Mouse (Mus musculus) brain, embryonic 18.5 days (tissue): ENCODE data around the gene Lims1.

Experiments used
- DNase-seq: peaks from one replicate; pipeline ENCODE4 v3.0.0-alpha.2; 2012; ENCODE audit warnings: low read depth, low spot score

Gene Lims1

DNA sequence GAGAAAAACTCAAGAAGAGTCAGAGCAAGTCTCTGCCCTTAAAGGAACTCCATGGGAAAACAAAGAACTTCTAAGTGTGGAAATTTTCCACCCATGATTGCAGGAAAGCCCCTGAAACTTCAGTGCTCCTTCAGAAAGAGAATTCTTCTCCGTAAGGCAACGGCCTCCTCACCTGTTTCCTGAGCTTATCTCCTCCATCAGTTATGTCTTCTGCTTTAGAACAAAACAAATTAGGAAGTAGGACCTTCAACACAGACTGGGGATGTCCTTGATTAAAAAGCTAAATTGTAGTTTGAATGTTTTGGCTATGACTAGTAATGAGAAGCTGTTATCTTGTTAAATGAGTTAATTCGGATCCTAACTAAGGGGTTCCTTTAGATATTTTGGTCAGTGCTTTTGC is 20.3 kb downstream of the Lims1 start:
- no peak for DNase-seq

DNA sequence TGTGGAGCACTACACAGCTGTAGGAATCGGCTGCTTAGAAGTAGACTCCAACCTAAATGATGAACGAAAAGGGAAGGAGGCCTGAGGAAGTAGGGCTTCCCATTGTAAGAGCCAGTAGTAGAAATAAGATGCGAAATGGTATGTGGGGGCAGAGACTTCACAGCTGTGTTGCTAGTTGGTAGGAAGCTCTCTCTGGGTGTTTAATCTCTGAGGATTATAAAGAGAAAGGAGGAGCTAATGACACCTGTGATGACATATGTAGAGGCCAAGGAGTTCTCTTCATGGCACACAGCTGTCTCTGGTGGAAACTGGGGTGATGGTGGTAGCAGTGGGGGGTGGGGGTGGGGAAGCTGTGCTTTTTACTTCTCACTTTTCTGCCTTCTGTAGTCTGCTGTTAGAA is 27.3 kb downstream of the Lims1 start:
- no peak for DNase-seq

DNA sequence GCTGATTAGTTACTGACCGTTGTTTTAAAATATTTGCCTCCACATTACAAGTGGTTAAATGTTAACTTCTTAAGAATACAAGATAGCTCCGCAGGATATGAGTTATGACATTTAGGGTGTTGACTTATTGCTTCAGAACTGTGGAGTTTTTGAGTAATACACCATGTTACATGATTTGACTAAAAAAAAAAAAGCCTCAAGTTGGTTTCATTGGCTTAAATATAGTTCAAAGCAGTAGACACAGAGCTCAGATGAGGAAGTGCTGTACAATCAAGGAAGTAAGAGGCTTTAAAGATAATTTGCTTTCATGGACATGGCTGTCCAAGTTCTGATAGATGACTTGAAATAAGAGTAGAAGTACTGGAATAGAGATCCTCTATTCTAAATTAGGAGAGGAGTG is 28.4 kb downstream of the Lims1 start:
- DNase-seq = no peak

DNA sequence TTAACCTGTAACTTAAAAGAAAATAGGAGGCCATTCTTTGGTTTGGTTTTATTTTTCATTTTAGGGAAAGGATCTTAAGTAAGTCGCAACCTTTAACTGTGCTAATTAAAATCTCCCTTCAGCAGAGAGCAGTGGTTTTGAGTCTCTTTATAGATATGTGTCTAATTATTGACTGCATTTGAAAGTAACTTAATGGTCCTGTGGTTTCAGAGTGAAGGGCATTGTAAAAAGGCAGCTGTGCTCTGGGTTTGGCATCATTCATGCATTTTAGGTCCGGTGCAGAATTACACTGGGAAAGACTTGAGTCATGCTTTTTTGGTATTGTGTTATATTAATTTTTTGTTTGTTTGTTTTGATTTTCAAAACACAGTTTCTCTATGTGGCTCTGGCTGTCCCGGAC is 29.1 kb downstream of the Lims1 start:
- no peak for DNase-seq

DNA sequence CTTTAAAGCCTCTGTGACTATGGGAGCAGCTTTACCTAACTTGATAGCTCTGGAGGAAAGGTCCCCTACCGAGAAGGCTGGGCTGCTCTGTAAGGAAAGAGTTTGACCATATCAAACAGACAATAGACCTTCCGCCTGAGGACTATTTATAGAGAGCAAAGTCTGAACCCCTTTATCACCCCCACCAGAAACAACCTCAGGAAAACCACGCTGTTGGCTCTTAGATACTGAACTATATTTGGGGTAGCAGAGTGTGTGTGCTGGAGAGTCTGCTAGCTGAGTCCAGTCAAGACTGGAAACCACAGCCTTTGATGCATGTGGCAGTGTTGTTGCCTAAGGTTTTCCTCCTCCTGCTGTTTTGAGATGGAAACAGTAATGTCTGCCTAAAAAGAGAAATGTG is 31.3 kb downstream of the Lims1 start:
- no peak for DNase-seq

DNA sequence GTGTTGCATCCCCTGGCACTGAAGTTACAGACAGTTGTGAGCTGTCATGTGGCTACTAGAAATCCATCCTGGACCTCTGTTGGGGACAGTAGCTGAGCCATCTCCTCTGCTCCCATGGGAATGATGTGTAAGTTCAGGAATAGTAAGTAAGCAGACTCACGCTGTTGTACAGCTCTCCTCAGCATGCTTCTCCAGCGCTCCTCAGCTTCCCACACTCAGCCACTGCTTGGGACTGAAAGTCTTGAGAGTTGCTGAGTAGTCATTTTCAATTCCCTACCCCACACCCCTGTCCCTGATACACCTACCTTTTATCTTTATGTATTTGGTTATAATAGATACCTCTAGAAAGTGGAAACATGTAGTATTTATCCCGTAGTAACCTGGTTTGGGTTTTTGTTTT is 33.2 kb downstream of the Lims1 start:
- no peak for DNase-seq

DNA sequence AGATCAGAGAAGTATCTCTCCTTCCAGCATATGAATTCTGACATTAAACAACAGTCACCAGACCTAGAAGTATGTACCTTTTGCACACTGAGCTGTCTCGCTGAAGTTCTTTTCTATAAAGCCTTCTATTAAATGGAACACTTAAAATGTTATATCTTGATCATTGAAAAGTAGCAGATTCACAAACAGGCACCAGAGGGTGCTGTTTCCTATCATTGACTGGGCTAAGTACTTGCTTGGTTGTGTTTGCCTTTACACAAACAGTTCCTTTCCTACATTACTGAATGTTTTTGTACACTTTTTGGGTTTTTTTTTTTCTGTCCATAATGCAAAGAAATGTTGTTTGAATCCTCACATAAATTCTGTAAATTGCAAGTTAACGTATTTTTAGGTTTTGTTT is 35.9 kb downstream of the Lims1 start:
- no peak for DNase-seq

DNA sequence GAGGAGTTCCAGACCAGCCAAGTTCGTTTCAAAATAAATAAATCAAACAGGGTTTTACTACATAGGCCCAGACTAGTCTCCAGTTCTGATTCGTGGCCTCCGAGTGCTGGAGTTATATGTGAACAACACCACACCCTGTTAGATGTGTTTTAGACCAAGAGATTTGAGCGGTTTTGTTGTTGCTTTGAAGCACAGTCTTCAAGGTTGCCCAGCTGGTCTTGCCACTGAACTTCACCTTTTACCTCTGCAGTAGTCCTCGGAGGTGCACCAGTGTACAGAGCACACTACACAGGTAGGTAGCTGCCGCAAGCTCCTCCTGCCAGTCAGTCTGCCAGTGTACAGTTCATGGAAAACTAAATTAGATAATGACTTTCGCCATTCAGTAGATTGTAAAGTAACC is 36.7 kb downstream of the Lims1 start:
- no peak for DNase-seq

DNA sequence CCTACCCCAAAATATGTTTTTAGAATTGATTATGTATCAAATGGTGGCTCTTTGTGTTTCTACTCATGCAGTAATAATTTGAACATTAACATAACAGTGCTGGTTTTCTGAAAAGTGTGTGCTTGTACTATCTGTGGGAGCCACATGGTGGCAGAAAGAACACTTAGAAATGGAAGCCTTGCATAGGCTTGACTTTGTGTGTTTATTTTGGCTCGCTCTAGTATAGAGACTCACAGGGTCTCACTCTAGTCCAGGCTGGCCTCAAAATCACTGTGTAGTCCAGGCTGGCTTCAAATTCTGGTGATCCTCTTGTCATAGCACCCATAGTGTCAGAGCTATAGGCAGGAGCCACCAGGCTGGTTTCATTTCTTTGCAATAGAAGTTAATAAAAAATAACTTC is 39.5 kb downstream of the Lims1 start:
- DNase-seq = no peak

DNA sequence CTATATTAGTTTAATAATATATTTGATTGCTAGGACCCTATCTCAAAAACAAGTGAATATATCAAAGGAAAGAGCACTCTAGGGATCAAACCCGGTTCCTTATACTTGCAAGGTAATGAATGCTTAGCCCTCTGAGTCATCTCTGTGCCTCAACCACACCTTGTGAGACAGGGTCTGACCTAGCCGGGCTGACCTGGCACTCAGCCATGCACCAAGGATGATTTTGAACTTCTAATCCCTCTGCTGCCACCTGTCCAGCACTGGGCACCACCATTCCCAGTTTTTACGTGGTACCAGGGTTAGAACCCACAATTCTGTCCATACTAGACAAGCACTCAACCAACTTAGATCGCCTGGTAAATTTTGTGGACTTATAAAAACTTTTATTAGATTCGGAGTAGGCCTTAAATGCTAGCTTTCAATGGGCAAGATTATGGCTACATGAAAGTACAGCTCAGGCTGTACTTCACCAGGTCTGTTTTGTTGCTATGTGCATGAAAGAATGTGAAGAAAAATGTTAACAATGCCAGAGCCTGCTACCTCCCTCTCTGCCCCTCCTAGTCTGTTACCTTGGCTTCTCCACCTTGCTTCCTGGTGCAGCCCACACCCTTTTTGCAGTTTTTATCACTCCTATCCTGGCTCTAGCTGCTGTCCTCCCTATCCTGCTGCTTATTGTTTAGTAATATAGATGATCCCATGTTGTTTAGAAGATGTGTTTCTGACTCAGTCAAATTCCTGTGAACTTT is 41.7 kb downstream of the Lims1 start:
- no peak for DNase-seq

DNA sequence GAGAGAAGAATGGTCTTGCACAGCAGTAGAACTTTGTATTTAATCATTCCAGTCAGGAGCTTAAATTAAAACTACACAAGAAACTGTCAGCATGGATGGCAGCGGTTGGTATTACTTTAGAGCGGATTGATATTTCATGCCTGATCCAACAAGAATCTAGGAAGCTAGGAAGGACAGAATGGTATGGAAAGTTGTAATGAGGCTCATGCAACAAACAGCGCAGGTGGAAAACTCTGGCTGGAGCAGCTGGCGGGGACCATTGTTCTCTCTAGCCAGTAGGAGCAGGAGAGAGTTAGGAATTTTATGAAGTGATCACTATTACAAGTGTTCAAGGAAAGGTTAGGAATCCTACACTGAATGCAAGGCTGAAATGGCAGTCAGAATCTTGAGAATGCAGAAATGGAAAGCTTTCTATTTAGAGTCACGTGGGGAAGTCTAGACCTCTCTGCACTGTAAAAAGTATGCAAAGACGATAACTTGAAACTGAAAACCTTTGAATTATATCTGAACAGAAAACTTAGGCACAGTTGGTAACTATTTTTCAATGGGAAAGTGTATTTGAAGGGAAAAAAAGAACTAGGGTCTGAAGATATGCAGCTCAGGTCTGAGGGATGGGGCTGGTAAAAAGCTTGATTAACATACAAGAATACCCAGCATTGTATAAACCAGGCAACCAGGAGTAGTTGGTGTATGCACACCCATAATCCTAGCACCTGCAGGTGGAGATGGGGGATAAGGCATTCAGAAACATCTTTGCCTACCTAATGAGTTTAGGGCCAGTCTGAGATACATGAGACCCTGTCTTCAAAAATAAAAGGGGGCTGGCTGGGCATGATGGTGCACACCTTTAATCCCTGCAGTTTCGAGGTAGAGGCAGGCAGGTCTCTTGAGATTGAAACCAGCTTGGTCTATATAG is 45.8 kb downstream of the Lims1 start:
- DNase-seq = no peak

DNA sequence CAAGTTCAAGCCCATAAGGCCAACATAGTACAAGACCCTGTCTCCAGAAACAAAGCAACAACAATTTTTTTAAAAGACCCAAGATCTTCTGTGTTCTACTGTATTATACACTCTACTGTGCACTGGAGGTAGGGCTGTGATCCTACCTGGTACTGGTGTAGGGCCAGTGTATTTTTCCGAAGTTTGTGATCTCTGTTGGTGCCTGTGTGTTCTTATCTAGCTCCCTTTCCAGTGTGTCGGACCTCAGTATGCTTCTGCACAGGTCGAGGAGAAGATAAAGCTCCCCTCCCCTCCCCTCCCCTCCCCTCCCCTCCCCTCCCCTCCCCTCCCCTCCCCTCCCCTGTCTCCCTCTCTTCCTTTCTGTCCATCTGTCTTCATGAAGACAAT is 46.4 kb downstream of the Lims1 start:
- DNase-seq = no peak

DNA sequence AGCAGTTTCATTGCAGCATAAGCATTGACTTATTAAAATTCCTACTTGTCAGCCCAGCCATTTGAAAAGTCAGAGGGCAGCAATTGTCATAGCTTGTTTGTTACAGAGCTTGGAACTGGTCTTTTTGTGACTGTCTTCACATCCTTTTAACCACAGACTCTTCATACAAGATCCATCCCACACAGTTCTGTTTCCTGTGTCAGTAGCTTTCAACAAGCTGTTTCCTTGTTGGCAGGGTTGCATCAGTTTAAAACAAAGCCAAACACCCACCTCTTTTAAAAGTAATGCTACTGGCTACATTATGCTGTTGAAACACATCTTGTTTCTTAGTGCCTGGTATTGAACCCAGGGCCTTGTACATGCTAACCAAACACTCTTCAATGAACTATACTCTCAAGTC is 46.9 kb downstream of the Lims1 start:
- no peak for DNase-seq

DNA sequence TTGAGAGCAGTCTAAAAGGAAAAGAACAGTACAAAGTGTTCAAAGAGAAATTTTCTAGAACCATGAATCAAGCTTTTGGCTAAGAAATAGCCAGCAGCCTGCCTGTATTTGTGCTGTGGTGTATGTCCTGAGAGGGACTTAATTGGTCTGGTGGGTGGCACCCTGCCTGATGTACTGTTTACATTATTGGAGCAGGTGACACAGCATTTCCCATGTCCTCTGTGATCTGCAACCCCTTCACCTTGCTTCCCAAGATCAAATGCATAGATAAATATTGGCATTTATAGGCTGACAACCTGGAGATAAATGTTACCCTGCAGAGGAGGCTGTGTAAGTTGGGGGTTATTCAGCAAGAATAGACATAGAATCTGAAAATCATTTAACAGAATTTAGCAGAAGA is 47.3 kb downstream of the Lims1 start:
- DNase-seq = no peak

DNA sequence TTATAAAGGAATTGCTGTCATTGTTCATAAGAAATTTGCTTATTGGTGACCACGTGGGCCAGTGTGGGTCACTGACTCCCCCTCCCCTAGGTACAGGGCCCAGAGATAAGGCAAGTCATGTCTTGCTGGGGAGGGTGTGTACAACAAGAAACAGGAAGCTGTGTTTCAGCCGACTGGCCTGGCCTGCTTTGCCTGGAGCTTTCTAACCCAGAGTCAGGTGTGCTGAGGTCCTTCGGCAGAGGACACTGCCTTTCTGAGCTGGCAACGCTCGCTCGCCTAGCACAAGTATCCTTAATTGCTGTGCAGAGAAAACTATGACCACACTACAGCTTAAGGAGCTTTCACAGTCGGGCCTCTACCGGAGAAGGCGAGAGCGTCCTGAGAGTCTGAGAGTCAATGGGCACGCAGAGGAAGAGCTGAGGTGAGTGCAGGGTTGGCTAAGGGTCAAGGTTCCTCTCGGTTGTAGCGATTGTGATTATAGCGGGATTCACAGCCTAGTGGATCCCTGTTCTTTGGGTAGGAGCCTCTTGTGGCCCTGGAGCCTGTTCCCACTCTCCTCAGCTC is 48.1 kb downstream of the Lims1 start:
- DNase-seq = no peak

DNA sequence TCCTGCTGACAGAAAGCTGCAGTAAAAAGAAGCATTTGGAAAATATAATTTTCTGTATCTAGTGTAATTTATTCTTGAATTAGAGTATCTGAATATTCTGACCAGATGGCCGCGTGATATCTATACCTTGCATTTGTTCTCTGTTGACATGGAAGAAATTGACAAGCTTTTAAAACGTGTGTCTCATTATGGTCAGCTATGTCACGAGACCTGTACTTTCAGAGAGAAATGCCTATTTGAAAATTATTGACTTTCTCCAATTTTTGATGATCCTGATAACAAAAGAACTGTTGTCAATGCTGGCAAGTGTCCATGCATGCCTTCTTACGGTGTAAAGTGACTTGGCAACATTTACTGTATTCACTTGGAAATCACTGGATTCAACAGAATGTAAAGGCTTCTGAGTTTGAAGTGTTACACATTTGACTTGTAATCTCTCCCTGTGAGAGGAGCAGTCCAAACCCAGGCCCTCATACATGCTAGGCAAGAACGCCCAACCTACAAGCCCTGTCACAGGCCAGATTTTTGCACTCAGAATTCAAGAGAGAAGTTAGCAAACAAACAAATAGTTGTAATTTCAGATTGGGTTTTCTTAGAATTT is 49.3 kb downstream of the Lims1 start:
- no peak for DNase-seq

DNA sequence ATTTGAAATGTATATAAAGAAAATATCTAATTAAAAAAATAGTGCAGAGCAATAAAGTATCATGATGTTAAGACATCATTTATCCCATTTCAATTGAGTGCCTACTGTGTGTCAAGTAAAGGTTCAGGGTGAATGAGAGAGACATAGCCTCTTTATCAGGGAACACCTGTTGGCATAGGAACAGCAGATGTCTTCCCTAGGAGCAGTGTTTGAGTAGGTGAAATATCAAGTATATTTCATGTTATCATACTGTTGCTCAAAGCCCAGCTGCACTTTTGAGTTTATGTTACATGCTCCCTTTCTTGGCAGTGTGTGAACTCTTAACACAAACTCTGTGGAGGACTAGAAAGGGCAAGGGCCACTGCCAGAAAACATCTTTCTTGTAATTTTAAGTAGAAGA is 50.6 kb downstream of the Lims1 start:
- no peak for DNase-seq

DNA sequence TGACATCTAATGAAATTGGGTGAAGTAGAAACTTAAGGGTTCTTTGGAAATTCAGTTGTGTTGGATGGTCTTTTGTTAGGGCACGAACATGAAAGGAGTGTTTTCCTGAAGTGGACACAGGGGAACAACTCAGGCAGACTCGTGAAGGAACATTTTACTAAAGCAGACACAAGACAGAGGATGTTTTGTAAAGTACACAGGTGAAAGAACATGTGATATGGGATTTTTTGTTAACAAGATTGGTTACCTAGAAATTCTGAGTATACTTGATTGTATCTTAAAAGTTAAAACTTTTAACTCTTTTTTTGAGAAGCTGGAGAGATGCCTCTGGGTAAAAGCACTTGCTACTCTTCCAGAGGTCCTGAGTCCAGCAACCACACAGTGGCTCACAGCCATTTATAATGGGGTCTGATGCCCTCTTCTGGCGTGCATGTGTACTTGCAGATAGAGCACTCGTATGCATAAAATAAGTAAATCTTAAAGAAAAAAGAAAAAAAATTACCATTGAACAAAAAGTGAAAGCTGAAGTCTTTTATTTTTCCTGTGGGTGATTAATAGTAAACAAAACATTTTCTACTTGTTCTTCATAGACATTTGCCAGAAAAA is 54.4 kb downstream of the Lims1 start:
- DNase-seq = no peak

DNA sequence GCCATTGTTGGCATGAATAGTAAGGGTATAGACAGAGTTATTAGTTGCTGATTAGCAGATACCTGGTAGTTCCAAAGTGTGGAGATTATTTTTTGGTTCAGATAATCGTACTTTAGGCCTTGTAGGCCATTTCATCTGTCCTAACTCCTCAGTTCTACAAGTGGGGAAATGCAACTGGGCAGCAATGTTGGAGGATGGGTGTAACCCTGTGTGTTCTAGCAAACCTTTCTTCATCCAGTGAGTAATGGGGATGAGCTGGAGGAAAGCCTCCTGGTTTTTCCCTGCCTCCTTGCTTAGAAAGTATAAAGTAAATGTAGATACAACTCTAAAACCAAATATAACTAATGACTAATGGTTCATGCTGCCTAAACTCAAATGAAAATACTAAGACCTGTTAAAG is 55.1 kb downstream of the Lims1 start:
- no peak for DNase-seq

DNA sequence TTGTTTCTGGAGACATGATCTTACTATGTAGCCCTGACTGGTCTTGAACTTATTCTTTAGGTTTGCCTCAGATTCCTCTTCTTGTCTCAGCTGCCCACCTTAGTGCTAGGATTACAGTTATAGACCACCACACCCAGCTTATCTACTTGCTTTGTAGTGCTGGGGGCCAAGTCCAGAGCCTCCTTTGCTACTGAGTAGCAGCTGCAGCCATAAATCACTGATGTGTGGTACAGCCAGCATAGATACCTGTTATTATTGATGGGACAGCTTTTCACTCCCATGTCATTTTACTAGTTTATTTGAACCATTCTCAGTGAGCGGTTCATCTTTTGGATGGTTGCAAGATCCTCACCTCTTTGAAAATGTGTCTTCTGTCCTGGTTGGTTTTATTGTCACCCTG is 56.4 kb downstream of the Lims1 start:
- DNase-seq = no peak

DNA sequence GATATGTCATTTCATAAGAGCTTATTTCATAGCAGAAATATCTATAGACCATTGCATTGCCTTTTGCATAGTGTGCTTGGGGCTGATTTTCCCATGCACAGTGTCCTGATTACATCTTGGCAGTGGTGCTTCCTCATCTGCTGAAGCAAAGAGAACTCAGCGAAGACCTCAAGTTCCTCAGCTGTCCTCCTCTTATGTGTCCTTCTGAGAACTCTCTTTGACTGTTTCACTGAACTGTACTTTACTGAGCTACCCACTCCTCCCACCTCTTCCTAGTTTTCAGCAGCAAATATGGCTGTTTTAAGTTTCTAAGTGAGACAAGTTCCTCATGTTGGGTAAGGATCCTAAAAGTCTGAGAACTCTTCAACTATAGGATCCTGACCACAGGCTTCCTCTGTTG is 58.6 kb downstream of the Lims1 start:
- no peak for DNase-seq

DNA sequence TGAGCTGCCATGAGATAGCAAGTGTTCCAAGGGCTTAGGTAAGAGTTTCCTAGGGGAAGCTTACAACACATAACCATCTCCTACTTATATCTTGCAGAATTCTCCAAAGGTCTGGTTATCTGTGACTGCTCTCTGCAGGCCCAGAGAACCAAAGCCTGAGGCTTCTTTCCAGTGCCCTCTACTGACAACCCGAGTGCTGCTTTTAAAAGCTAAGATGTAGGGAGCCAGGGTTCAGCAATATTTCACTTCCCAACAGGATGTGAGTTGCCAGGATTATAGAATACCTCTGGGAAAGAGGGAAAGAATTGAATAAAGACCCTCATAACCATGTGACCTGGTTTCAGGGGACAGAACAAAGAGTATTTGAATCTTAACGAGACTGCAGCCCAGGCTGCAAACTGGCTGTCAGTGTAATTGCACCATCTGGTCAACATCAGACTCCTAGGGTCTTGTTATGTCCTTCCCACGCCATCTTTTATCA is 59.4 kb downstream of the Lims1 start:
- no peak for DNase-seq
